8 mouse cellular contexts compared by ENCODE assay signal in the genomic region with DNA sequence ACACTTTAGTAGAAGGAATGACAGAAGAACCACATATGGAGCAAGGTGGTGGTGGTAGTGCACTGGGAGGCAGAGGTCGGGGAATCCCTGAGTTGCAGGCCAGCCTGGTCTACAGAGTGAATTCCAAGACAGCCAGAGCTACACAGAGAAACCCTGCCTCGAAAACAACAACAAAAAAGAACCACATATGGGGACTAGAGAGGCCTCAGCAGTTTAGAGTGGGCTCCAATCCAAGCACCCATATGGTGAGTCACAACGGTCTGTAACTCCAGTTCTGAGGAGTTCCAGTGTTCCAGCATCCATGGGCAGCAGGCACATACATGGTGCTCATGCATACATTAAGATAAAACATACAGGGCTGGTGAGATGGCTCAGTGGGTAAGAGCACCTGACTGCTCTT. TPM values are rescaled to one million over a fixed set of nuclear protein-coding genes. Genes with fewer than 3 reads are reported as not detected.
A peak's percentile ranks its signal among the peaks of the same experiment; 100 is the strongest.
DNase-seq lines count a peak whose midpoint lies in the region; ATAC-seq lines count a peak whose summit lies in the region.

No protein-coding gene starts in this region.

- 71% methylated on average over 3 of the region's 3 CpGs for WGBS in intestine, embryonic 16.5 days
- 72% methylated on average over 3 of the region's 3 CpGs for WGBS in stomach, embryonic 15.5 days

- H3K4me2 ChIP-seq in intestine, embryonic 16.5 days (ENCODE audit: low read depth, low read length), result peak overlapping the region; percentile 79
- peak overlapping the region; percentile 76 for H3K4me2 ChIP-seq in stomach, embryonic 15.5 days

- no peaks in the 10 kb centered on the region for H3K9me3 ChIP-seq in megakaryocyte, embryonic 14.5 days
- no peaks in the 10 kb centered on the region for H3K9me3 ChIP-seq in intestine, embryonic 16.5 days (ENCODE audit: control insufficient read depth, low read length)
- H3K9me3 ChIP-seq in stomach, embryonic 15.5 days, result no peaks in the 10 kb centered on the region

- ATAC-seq in megakaryocyte, adult 5-6 weeks (ENCODE audit: poor library complexity, severe bottlenecking), result no peak
- ATAC-seq in intestine, embryonic 16.5 days, result no peak
- no peak for ATAC-seq in stomach, embryonic 15.5 days (ENCODE audit: insufficient read depth, low FRiP score, low read depth)

- peaks cover 48% of the 10 kb centered on the region for H3K36me3 ChIP-seq in megakaryocyte, embryonic 14.5 days (replicated peaks; ENCODE audit: low read length)
- peaks cover 6% of the 10 kb centered on the region; the same call in 1 of the 2 replicates for H3K36me3 ChIP-seq in intestine, embryonic 16.5 days (ENCODE audit: control insufficient read depth, insufficient read depth, low read length)
- peaks cover 9% of the 10 kb centered on the region; the same call in 1 of the 2 replicates for H3K36me3 ChIP-seq in stomach, embryonic 15.5 days

- H3K4me1 ChIP-seq in megakaryocyte, embryonic 14.5 days, result peaks cover 70% of the 10 kb centered on the region
- peaks cover 23% of the 10 kb centered on the region for H3K4me1 ChIP-seq in intestine, embryonic 16.5 days (ENCODE audit: control insufficient read depth, insufficient read depth, low read length)
- H3K4me1 ChIP-seq in stomach, embryonic 15.5 days, result peaks cover 22% of the 10 kb centered on the region; the same call in 1 of the 2 replicates

- H3K27me3 ChIP-seq in megakaryocyte, embryonic 14.5 days (replicated peaks), result no peaks in the 10 kb centered on the region
- no peaks in the 10 kb centered on the region for H3K27me3 ChIP-seq in intestine, embryonic 16.5 days (replicated peaks; ENCODE audit: control insufficient read depth, insufficient read depth, low read length)
- no peaks in the 10 kb centered on the region for H3K27me3 ChIP-seq in stomach, embryonic 15.5 days (replicated peaks)

- peak overlapping the region; percentile 97 for H3K4me3 ChIP-seq in megakaryocyte, embryonic 14.5 days (replicated peaks)
- H3K4me3 ChIP-seq in intestine, embryonic 16.5 days (ENCODE audit: low read length), result peak overlapping the region; percentile 69
- peak overlapping the region; percentile 97; the same call in 1 of the 2 replicates for H3K4me3 ChIP-seq in stomach, embryonic 15.5 days (replicated peaks)

- peak overlapping the region; percentile 97 for H3K9ac ChIP-seq in intestine, embryonic 16.5 days (ENCODE audit: low read depth, low read length)
- no peak overlapping the region for H3K9ac ChIP-seq in stomach, embryonic 15.5 days

- H3K27ac ChIP-seq in intestine, embryonic 16.5 days (ENCODE audit: low read length), result peak overlapping the region; percentile 96
- peak overlapping the region; percentile 92; the same call in 1 of the 2 replicates for H3K27ac ChIP-seq in stomach, embryonic 15.5 days

- peak; percentile 49 to 65 for DNase-seq in cerebellum, postnatal 25 days
- DNase-seq in cerebellum, postnatal 4 days (ENCODE audit: low spot score in 2 of 2), result no peak
- DNase-seq in embryo, embryonic 9.5 days (ENCODE audit: extremely low spot score), result no peak
- no peak for DNase-seq in spleen, postnatal 4 days (ENCODE audit: low spot score in 2 of 2)

RNA-seq across cellular contexts. Expression of a gene that starts 1.6 kb away (rescaled TPM):
- polyA plus RNA-seq in megakaryocyte, embryonic 14.5 days (2012; ENCODE audit: insufficient read depth, low replicate concordance), result 175 and 255 TPM in 2 replicates
- total RNA-seq in megakaryocyte, adult 5-6 weeks (2015), result 356 and 374 TPM in 2 replicates
- total RNA-seq in megakaryocyte, adult 5-6 weeks (2017), result 194 and 199 TPM in 2 replicates
- 295 and 299 TPM in 2 replicates for polyA plus RNA-seq in intestine, embryonic 16.5 days (2015; fragmentation: Nextera tagmentation; extraction: Ambion mirVana)
- 224 and 234 TPM in 2 replicates for polyA plus RNA-seq in stomach, embryonic 15.5 days (2015; fragmentation: Nextera tagmentation; extraction: Ambion mirVana)

RNA-seq across cellular contexts. Expression of a gene that starts 6.7 kb away (rescaled TPM):
- polyA plus RNA-seq in megakaryocyte, embryonic 14.5 days (2012; ENCODE audit: insufficient read depth, low replicate concordance), result 0.13 TPM in 1 of 2 replicates, not detected in the other
- total RNA-seq in megakaryocyte, adult 5-6 weeks (2015), result 1.4 and 2.4 TPM in 2 replicates
- 1.5 and 1.9 TPM in 2 replicates for total RNA-seq in megakaryocyte, adult 5-6 weeks (2017)
- polyA plus RNA-seq in intestine, embryonic 16.5 days (2015; fragmentation: Nextera tagmentation; extraction: Ambion mirVana), result 5.1 and 5.3 TPM in 2 replicates
- 8.1 and 9.1 TPM in 2 replicates for polyA plus RNA-seq in stomach, embryonic 15.5 days (2015; fragmentation: Nextera tagmentation; extraction: Ambion mirVana)

RNA-seq across cellular contexts. Expression of a gene that starts 22.5 kb away (rescaled TPM):
- 86.1 and 150 TPM in 2 replicates for polyA plus RNA-seq in megakaryocyte, embryonic 14.5 days (2012; ENCODE audit: insufficient read depth, low replicate concordance)
- 0.83 and 2.2 TPM in 2 replicates for total RNA-seq in megakaryocyte, adult 5-6 weeks (2015)
- total RNA-seq in megakaryocyte, adult 5-6 weeks (2017), result 1.3 and 1.8 TPM in 2 replicates
- polyA plus RNA-seq in intestine, embryonic 16.5 days (2015; fragmentation: Nextera tagmentation; extraction: Ambion mirVana), result 0.54 and 0.71 TPM in 2 replicates
- 0.34 and 0.58 TPM in 2 replicates for polyA plus RNA-seq in stomach, embryonic 15.5 days (2015; fragmentation: Nextera tagmentation; extraction: Ambion mirVana)

RNA-seq across cellular contexts. Expression of a gene that starts 24.7 kb away (rescaled TPM):
- 5.1 and 8.1 TPM in 2 replicates for polyA plus RNA-seq in megakaryocyte, embryonic 14.5 days (2012; ENCODE audit: insufficient read depth, low replicate concordance)
- 0.36 and 0.38 TPM in 2 replicates for total RNA-seq in megakaryocyte, adult 5-6 weeks (2015)
- 0.73 TPM in 1 of 2 replicates, not detected in the other for total RNA-seq in megakaryocyte, adult 5-6 weeks (2017)
- polyA plus RNA-seq in intestine, embryonic 16.5 days (2015; fragmentation: Nextera tagmentation; extraction: Ambion mirVana), result 28.3 and 28.6 TPM in 2 replicates
- 41.5 and 45.9 TPM in 2 replicates for polyA plus RNA-seq in stomach, embryonic 15.5 days (2015; fragmentation: Nextera tagmentation; extraction: Ambion mirVana)

Comparison
In these comparisons a context has a peak if more than half of its experiments do, and no peak if none do; other contexts are left out.
1. DNase-seq: peak in cerebellum, postnatal 25 days (2 of 2); none in cerebellum, postnatal 4 days (0 of 2), embryo, embryonic 9.5 days (single experiment) and spleen, postnatal 4 days (0 of 2).
2. RNA of a gene that starts 22.5 kb away (polyA plus RNA-seq): 86.1 to 150 TPM in megakaryocyte, embryonic 14.5 days; 0.54 to 0.71 TPM in intestine, embryonic 16.5 days and 0.34 to 0.58 TPM in stomach, embryonic 15.5 days; every median in the first group is over 10 times any median in the second.
3. Peak in every context shown above with its lines, with median percentiles within 50 percentile points of each other: H3K4me3 ChIP-seq.